Mouse (Mus musculus) gastrocnemius, postnatal 4 days (tissue): ENCODE results near the gene Lrrc9. TPM values are rescaled to one million over a fixed set of nuclear protein-coding genes. Genes with fewer than 3 reads are reported as not detected.
A peak's percentile ranks its signal among the peaks of the same experiment; 100 is the strongest.

Experiments
- DNase-seq, 2 experiments: peaks; one replicate each; pipeline ENCODE4 v3.0.0; 2021 to 2022; ENCODE audit warnings: low spot score in 2 of 2, mixed read lengths in 2 of 2
- long read RNA-seq, 2 experiments: library from polyadenylated mRNA; stranded (forward); transcript quantifications; one replicate each; pipeline ENCODE4 v2.0.0; 2021
- total RNA-seq, 2 experiments: library from RNA; stranded (reverse); gene quantifications; 2 replicates each; pipeline ENCODE4 v1.2.3; 2021

The Lrrc9 gene
- total RNA-seq, result under 1 TPM; 0.15 to 0.34 TPM
- long read RNA-seq, experiment 1, result 0 reads
- long read RNA-seq, experiment 2, result 0 reads

DNA sequence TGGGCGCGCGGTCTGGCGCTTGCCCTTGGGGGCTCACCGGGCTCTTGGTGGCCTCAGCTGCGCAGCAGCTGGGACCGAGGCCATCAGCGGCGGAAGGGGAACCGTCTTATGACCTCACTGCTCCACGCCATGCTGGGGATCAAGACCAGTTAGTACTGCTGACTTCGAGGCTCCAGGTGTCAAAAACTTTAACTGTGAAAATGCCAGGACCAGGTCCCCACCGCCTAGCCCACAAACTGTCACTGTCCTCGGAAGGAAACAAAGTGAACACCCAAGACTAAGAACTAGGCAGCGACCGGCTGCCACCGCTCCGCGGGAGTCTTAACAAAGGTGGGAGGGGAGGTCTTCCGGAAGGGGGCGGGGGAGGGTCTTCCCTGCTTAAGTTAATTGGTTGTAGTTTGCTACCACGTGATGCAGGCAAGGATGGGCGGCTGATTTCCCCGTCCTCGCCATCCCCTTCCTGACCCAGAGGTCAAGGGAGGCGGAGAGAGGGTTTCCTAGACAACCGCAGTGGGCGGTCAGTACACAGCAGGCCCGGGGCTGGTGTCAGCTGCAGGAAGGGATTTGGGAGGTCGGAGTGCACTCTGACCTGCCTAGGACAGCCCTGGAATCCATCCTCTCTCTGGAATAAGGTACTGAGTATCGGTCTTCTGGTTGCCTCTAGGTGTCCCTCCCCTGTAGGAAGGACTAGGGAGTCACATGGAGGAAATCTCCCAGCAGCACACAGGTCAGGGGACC, at the start of gene Lrrc9:
Lrrc9 (plus strand) TSS at position 28 of the 738 bp plus-strand sequence.
- peak in 1 of 2 experiments; percentile 26 for DNase-seq

DNA sequence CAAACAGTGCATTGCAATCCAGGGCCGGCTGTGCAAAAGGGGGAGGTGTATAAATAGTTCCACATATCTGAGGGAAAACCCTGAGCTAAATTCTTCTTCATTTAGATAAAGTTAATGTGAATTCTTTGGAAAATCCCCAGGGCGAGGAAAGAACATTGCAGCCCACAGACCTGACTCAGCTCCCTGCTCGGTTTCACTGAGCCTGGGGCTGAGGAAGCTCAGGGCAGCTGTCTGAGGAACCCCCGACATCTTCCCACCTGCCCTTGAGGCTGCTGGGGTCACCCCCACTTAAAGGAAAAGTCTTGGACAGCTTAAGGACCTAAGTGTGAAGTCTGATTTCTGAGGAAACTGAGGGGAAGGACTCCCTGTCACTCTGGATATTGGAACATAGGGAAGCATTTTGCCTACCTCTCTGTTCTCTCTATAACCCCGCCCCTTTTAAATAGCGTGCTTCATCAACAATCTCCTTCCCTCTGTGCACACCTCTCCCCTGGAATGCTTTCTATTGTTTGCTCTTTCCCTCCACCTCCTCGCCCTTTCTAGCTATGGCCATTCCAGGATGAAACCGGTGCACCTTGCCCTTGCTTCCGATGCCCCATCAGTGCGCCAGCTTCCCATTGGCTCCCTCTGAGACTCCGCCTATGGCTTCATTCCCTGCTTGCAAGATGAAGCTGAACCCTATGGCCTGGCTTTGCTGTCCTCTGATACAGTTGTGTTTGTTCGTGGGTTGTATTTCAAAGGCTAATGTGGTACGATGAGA, 48.4 kb upstream of the Lrrc9 start:
- DNase-seq, result no peak

- DNase-seq, result no peak
Observed at GRCm38 (mm10) chr12:72405031-72405430, 36.6 kb upstream of the Lrrc9 start.

DNA sequence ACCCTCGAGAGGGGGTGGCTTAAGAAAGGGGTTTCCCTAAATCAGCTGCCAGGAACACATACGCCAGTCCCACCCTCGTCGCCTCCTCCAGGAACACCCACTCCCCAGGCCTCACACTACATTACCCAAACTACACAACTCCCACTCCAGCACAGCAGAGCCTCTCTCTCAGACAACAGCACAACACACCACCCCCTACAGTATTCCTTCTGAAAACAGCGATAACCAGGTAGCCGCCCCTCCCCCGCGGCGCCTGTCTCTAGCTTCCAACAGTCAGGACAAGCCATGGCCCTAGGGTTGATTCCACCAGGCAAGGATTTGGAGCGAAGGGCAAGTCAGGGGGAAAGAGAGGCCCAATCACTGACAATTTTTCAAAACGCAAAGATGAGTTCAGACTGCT, 34.5 kb upstream of the Lrrc9 start:
- DNase-seq, result no peak

- no peak for DNase-seq
Observed at GRCm38 (mm10) chr12:72407721-72408110, 34.0 kb upstream of the Lrrc9 start.

- peak; percentile 41 to 42 for DNase-seq
Observed at GRCm38 (mm10) chr12:72408111-72408891, 33.4 kb upstream of the Lrrc9 start.

GRCm38 (mm10) chr12:72408954-72409353, 32.7 kb upstream of the Lrrc9 start, which contains the start of gene Rtn1:
TSS of gene Rtn1 (minus strand) at chr12:72409054.
- no peak for DNase-seq

DNA sequence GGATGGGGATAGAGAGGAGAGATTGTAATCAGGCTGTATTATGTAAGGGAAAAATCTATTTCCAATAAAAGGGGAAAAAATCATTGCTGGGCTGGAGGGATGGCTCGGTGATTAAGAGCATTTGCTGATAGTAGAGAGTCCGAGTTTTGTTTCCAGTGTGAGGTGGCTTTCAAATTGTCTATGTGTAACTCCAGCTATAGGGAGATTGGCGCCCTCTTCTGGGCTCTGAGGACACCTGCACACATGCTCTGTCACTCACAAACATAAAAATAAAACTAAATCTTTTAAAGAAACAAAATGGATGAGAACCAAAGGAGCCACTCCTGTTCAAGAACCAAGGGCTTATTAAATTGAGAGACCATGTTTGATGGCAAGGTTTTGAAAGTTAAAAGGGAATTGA, 23.9 kb upstream of the Lrrc9 start:
- DNase-seq, result no peak

GRCm38 (mm10) chr12:72422681-72423080, 19.0 kb upstream of the Lrrc9 start:
- DNase-seq, result no peak

DNA sequence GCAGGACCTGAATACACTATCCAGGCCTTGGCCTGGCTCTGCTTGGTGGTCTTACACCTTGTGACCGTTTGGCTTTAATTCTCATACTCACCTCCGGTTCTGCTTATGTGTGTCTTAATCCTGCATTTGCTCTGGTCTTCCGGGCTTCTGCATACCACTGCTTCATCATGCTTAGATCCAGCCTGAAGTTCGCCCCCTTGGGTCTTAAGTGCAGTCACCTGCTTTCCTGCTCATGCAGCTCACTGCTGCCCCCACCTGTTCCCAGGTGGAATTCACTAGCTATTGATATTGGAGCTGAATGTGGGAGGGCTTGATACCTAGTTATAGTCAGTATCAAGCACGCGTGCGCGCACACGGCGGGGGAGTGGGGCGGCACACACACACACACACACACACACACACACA, 13.9 kb upstream of the Lrrc9 start:
- DNase-seq, result peak in 1 of 2 experiments; percentile 35

DNA sequence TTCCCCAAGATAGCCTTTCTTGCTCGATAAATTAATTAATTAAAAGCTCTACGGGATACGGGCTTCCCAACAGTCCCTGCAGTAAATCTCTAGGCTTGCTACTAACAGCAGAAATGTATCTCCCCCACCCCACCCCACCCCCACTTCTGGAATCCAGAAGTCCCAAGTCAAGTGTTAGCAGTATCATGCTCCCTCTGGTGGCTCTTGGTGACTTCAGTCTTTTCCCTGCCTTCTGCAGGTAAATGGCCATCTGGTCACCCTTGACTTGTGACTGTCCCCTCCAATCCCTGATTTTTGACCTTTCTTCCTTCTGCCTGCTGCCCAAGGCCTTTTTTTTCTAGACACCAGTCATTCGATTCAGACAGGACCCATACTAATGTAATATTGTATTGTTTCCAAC, 9.5 kb upstream of the Lrrc9 start:
- DNase-seq, result no peak

- no peak for DNase-seq
Observed at GRCm38 (mm10) chr12:72433241-72433865, 8.3 kb upstream of the Lrrc9 start.

DNA sequence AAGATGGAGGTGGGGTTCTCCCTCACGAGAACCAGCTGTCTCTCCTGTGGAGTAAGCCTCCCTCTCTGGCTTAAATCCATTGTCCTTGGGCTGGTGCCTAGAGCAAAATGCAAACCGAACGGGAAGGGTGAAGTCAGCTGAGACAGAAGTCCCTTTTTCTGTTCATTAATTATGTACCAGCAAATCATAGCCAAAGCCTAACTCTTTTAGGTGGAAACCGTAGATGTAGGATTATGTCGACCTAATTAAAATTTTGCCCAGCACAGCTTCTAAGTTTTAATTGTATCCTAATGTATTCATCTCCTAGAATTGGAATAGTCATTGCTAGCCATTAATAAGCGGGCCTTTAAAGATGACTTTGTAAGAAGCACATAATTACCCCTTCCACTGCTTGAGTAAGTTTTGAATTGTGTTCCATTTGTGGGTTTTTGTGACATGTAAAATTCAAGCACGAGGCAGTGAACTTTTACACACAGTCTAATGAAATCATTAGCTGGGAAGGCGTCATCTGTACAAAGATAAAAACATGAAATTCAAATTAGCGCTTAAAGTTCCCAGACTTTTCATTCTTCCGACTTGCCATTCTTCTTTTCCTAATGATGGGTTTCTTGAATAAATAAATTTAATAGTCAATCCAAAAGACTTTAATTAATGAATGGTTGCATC, 3.9 kb upstream of the Lrrc9 start:
- no peak for DNase-seq

- no peak for DNase-seq
Observed at GRCm38 (mm10) chr12:72438961-72439480, 2.6 kb upstream of the Lrrc9 start.

DNA sequence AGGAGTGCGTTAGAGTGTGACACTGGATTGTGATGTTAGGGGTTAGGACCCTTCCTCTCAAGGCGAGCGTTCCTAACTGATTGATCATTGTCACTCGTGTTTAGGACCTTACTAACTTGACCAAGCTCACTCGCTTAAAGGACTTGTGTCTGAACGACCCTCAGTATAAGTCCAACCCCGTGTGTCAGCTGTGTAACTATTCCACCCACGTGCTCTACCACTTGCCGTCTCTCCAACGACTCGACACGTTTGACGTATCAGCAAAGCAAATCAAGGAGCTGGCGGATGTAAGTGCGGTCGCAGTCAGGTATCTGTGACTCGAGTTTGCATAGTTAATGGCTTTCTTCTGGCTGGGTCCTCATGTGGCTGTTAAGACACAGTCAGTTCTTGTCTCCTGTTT, 12.3 kb downstream of the Lrrc9 start:
- DNase-seq, result no peak

DNA sequence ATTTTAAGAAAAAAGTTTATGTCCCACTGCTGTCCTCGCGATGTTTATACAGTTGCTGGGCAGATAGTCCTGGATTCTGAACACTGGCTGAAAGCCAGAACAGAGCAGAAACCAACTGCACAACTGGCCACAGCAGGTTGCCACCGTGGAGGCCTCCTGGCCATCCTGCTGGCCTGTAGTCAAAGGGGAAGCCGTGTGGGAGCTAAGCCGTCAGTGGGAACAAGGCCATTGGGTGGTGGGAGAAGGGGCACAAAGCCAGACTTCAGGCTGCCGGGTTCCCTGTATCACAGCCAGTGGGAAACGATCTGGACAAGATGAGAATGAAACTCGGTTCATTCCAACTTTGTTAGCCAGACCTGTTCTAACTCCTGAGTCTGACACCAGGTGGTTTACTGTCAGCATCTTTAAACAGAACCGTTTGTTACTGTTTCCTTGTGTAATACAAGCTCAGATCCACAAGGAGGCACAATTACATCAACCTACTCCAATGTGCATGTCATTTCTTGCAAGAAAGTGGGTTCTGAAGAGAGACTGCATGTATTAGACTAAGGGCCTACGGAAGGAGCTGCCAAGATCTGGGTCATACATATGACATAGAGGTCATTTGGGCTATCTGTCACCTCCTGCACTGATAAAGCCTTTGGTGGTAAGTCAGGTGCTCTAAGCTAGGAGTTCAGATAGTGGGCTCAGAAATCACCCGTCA, 19.7 kb downstream of the Lrrc9 start:
- no peak for DNase-seq

GRCm38 (mm10) chr12:72461894-72462530, 20.3 kb downstream of the Lrrc9 start:
- peak; percentile 29 to 67 for DNase-seq

DNA sequence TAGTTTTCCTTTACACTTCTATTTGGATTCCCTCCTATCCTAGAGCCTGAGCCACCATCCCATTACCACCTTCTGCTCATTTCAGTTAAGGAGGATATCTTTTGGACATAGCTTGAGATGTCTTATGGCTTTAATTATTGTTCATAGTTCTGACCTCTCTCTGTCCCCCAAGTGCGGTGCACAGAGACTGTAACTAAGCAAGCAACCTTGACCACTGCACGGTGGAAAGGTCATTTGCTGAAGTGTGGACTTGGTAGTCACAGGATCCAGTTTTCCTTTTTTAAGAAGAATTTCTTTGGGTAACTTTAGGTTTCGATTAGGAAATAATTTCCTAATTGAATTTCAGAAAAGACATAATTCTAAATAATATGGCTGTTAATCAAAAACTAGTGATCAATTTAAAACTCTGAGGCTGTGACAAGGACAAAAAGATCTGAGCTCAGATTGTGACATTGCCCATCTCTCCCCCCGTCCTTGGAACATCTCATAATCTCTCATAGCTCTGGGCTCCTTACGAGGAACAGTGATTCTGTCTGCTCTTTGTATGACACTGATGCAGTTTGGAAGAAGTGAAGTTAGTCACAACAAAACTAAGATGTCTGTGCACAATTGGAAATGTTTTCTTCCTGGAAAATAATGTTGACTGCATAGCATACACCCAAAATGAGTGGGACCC, 24.3 kb downstream of the Lrrc9 start:
- no peak for DNase-seq

DNA sequence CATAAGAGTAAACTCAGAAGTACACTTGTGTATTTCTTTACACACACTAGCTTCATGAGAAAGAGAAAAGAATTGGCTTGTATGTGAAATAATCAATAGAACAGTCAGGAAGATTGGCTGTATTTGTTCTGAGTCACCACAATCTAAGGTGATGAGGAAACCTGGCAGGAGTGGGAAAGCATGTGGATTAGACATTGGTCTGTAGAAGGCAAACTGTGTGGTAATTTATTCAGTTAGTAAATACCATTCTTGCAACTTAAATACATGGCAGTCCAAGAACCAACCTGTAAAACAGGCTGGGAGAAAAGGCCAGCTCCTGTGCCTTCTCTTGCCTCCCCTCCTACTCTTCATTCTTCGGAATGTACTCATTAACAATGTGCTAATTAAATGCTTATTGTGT, 25.6 kb downstream of the Lrrc9 start:
- no peak for DNase-seq
